Mouse (Mus musculus) thymus, adult 2 months (tissue): ENCODE data around the gene Trim8.

ENCODE experiments used
- CTCF ChIP-seq: fragments of 200-500 bp; IDR thresholded peaks from 2 replicates; pipeline ENCODE4 v1.5.1; 2012; ENCODE audit warnings: mild to moderate bottlenecking, control low read depth, low read length, moderate library complexity, borderline replicate concordance; ENCODE audit not compliant: control insufficient read depth, poor library complexity, insufficient read depth; ENCODE audit errors: extremely low read depth
- POLR2A ChIP-seq: fragments of 200-500 bp; IDR thresholded peaks from 2 replicates; pipeline ENCODE4 v1.6.1; 2012; ENCODE audit warnings: mild to moderate bottlenecking, low read length, control low read depth, moderate library complexity; ENCODE audit not compliant: control insufficient read depth, poor library complexity, insufficient read depth; ENCODE audit errors: extremely low read depth

GRCm38 (mm10) chr19:46484518-46484917 is 17.0 kb upstream of the Trim8 start:
- no peak for TF ChIP-seq POLR2A
- TF ChIP-seq CTCF = no peak
